Mouse (Mus musculus): Measurements from ENCODE around the gene Ldlrad2.

DNA sequence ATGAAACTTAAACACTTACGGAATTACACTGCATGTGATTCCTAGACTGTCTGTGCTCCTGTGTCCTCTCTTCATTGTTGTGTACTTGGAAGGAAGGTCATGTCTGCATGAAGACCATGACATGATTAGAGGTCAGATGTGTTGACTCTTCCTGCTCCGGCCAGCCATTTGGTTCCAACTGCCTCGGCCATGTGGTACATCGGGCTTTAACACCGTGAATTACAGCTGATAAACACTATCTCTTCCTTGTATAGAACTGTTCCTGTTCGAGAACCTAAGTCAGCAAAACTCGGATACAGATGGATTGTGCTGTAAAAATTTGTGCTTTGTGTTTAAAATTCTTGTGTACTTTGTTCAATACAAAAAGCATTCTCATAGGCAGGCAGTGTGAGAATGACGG, 48.5 kb upstream of the Ldlrad2 start:
- no peak for TF ChIP-seq CTCF (IDR thresholded peaks at IDR 0.05; ENCODE audit: borderline replicate concordance, insufficient read depth, low read length)
- TF ChIP-seq POLR2A (IDR thresholded peaks at IDR 0.05; ENCODE audit: low read depth, low read length): no peak

Measured in embryonic fibroblast, embryonic 13.5 days (primary cell).